Mouse (Mus musculus): ENCODE results near the gene Batf. TPM values are rescaled to one million over a fixed set of nuclear protein-coding genes. Genes with fewer than 3 reads are reported as not detected.
"Not testable (repeated sequence)": the region's sequence is repeated elsewhere in the genome, so short reads cannot be mapped to it uniquely, and the experiment has no call there.

Batf gene
- polyA plus RNA-seq, 1 experiment from 2014 or later: 3.9 TPM

GRCm38 (mm10) chr12:85647955-85648354 is 38.5 kb upstream of the Batf start:
- no peak for ATAC-seq (ENCODE audit: low FRiP score, low TSS enrichment)
- WGBS: 94% methylated on average over 1 of the region's 1 CpGs

GRCm38 (mm10) chr12:85659319-85659718 is 27.1 kb upstream of the Batf start:
- H3K9ac ChIP-seq (replicated peaks; ENCODE audit: low read length): no peak overlapping the region
- no peak overlapping the region for H3K4me2 ChIP-seq (replicated peaks; ENCODE audit: low read depth, low read length)
- H3K27me3 ChIP-seq (ENCODE audit: insufficient read depth, low read length): no peaks in the 10 kb centered on the region
- no peak for ATAC-seq (ENCODE audit: low FRiP score, low TSS enrichment)
- no peak overlapping the region for H3K27ac ChIP-seq (ENCODE audit: low read length)
- no peak overlapping the region for H3K4me3 ChIP-seq (ENCODE audit: low read length)
- WGBS: 79% methylated on average over 2 of the region's 2 CpGs
- no peaks in the 10 kb centered on the region for H3K36me3 ChIP-seq (ENCODE audit: insufficient read depth, low read length)
- no peaks in the 10 kb centered on the region for H3K9me3 ChIP-seq (ENCODE audit: low read length)
- H3K4me1 ChIP-seq (ENCODE audit: insufficient read depth, low read length): no peaks in the 10 kb centered on the region

More at GRCm38 (mm10) chr12:85647955-85648354, 38.5 kb upstream of the Batf start:
- Histone ChIP-seq H3K4me1 (ENCODE audit: insufficient read depth, low read length) (no peaks in the 10 kb centered on the region), H3K9me3 (ENCODE audit: low read length) (no peaks in the 10 kb centered on the region), H3K36me3 (ENCODE audit: insufficient read depth, low read length) (no peaks in the 10 kb centered on the region), H3K27ac (ENCODE audit: low read length) (no peak overlapping the region), H3K4me3 (ENCODE audit: low read length) (no peak overlapping the region), H3K9ac (replicated peaks; ENCODE audit: low read length) (no peak overlapping the region), H3K4me2 (replicated peaks; ENCODE audit: low read depth, low read length) (no peak overlapping the region), H3K27me3 (ENCODE audit: insufficient read depth, low read length) (no peaks in the 10 kb centered on the region)

- Histone ChIP-seq H3K27me3 (ENCODE audit: insufficient read depth, low read length) (no peaks in the 10 kb centered on the region), H3K9me3 (ENCODE audit: low read length) (no peaks in the 10 kb centered on the region), H3K4me1 (ENCODE audit: insufficient read depth, low read length) (no peaks in the 10 kb centered on the region), H3K36me3 (ENCODE audit: insufficient read depth, low read length) (no peaks in the 10 kb centered on the region), H3K27ac (ENCODE audit: low read length) (no peak overlapping the region), H3K4me3 (ENCODE audit: low read length) (no peak overlapping the region), H3K9ac (replicated peaks; ENCODE audit: low read length) (no peak overlapping the region), H3K4me2 (replicated peaks; ENCODE audit: low read depth, low read length) (no peak overlapping the region)
- WGBS: 88% methylated on average over 12 of the region's 12 CpGs
- no peak for ATAC-seq (ENCODE audit: low FRiP score, low TSS enrichment)
These were observed 25.6 kb upstream of the Batf start for GRCm38 (mm10) chr12:85660855-85661254.

GRCm38 (mm10) chr12:85662232-85662631 is 24.2 kb upstream of the Batf start:
- ATAC-seq (ENCODE audit: low FRiP score, low TSS enrichment); H3K4me2 ChIP-seq (replicated peaks; ENCODE audit: low read depth, low read length); H3K27ac ChIP-seq (ENCODE audit: low read length): not testable (repeated sequence)

GRCm38 (mm10) chr12:85662896-85663295 is 23.6 kb upstream of the Batf start:
- H3K4me2 ChIP-seq (replicated peaks; ENCODE audit: low read depth, low read length): no peak overlapping the region
- H3K27me3 ChIP-seq (ENCODE audit: insufficient read depth, low read length): no peaks in the 10 kb centered on the region
- no peak overlapping the region for H3K4me3 ChIP-seq (ENCODE audit: low read length)
- no peak overlapping the region for H3K27ac ChIP-seq (ENCODE audit: low read length)
- no peaks in the 10 kb centered on the region for H3K9me3 ChIP-seq (ENCODE audit: low read length)
- no peaks in the 10 kb centered on the region for H3K4me1 ChIP-seq (ENCODE audit: insufficient read depth, low read length)
- 11% methylated on average over 9 of the region's 9 CpGs for WGBS
- H3K9ac ChIP-seq (replicated peaks; ENCODE audit: low read length): no peak overlapping the region
- ATAC-seq (ENCODE audit: low FRiP score, low TSS enrichment): no peak
- H3K36me3 ChIP-seq (ENCODE audit: insufficient read depth, low read length): no peaks in the 10 kb centered on the region

More at GRCm38 (mm10) chr12:85662232-85662631, 24.2 kb upstream of the Batf start:
- WGBS: 88% methylated on average over 8 of the region's 8 CpGs
- not testable (repeated sequence) for H3K9me3 ChIP-seq (ENCODE audit: low read length); H3K9ac ChIP-seq (replicated peaks; ENCODE audit: low read length); H3K4me1 ChIP-seq (ENCODE audit: insufficient read depth, low read length); H3K27me3 ChIP-seq (ENCODE audit: insufficient read depth, low read length); H3K36me3 ChIP-seq (ENCODE audit: insufficient read depth, low read length); H3K4me3 ChIP-seq (ENCODE audit: low read length)

GRCm38 (mm10) chr12:85666112-85666511 is 20.4 kb upstream of the Batf start:
- Histone ChIP-seq H3K4me1 (ENCODE audit: insufficient read depth, low read length) (0 out of 2 replicates have a peak, but pooled peaks cover 4% of the 10 kb centered on the region), H3K4me3 (ENCODE audit: low read length) (no peak overlapping the region), H3K9ac (replicated peaks; ENCODE audit: low read length) (no peak overlapping the region), H3K4me2 (replicated peaks; ENCODE audit: low read depth, low read length) (no peak overlapping the region), H3K9me3 (ENCODE audit: low read length) (no peaks in the 10 kb centered on the region), H3K36me3 (ENCODE audit: insufficient read depth, low read length) (no peaks in the 10 kb centered on the region), H3K27me3 (ENCODE audit: insufficient read depth, low read length) (no peaks in the 10 kb centered on the region), H3K27ac (ENCODE audit: low read length) (no peak overlapping the region)
- ATAC-seq (ENCODE audit: low FRiP score, low TSS enrichment): no peak
- WGBS: 77% methylated on average over 8 of the region's 8 CpGs

- no peak overlapping the region for H3K4me3 ChIP-seq (ENCODE audit: low read length)
- no peaks in the 10 kb centered on the region for H3K9me3 ChIP-seq (ENCODE audit: low read length)
- no peak for ATAC-seq (ENCODE audit: low FRiP score, low TSS enrichment)
- 89% methylated on average over 7 of the region's 7 CpGs for WGBS
- H3K4me1 ChIP-seq (ENCODE audit: insufficient read depth, low read length): 0 out of 2 replicates have a peak, but pooled peaks cover 4% of the 10 kb centered on the region
- no peak overlapping the region for H3K9ac ChIP-seq (replicated peaks; ENCODE audit: low read length)
- H3K27ac ChIP-seq (ENCODE audit: low read length): no peak overlapping the region
- no peaks in the 10 kb centered on the region for H3K27me3 ChIP-seq (ENCODE audit: insufficient read depth, low read length)
- H3K36me3 ChIP-seq (ENCODE audit: insufficient read depth, low read length): no peaks in the 10 kb centered on the region
- H3K4me2 ChIP-seq (replicated peaks; ENCODE audit: low read depth, low read length): no peak overlapping the region
These were observed 19.4 kb upstream of the Batf start for GRCm38 (mm10) chr12:85667071-85667470.

- no peaks in the 10 kb centered on the region for H3K36me3 ChIP-seq (ENCODE audit: insufficient read depth, low read length)
- no peak overlapping the region for H3K27ac ChIP-seq (ENCODE audit: low read length)
- no peak overlapping the region for H3K4me2 ChIP-seq (replicated peaks; ENCODE audit: low read depth, low read length)
- no peak overlapping the region for H3K4me3 ChIP-seq (ENCODE audit: low read length)
- no peaks in the 10 kb centered on the region for H3K27me3 ChIP-seq (ENCODE audit: insufficient read depth, low read length)
- 45% methylated on average over 3 of the region's 3 CpGs for WGBS
- H3K9me3 ChIP-seq (ENCODE audit: low read length): no peaks in the 10 kb centered on the region
- 0 out of 2 replicates have a peak, but pooled peaks cover 4% of the 10 kb centered on the region for H3K4me1 ChIP-seq (ENCODE audit: insufficient read depth, low read length)
- no peak for ATAC-seq (ENCODE audit: low FRiP score, low TSS enrichment)
- no peak overlapping the region for H3K9ac ChIP-seq (replicated peaks; ENCODE audit: low read length)
These were observed 17.8 kb upstream of the Batf start for GRCm38 (mm10) chr12:85668696-85669095.

- H3K9me3 ChIP-seq (ENCODE audit: low read length): no peaks in the 10 kb centered on the region
- WGBS: 36% methylated on average over 3 of the region's 3 CpGs
- ATAC-seq (ENCODE audit: low FRiP score, low TSS enrichment): no peak
- 0 out of 2 replicates have a peak, but pooled peaks cover 4% of the 10 kb centered on the region for H3K4me1 ChIP-seq (ENCODE audit: insufficient read depth, low read length)
- H3K9ac ChIP-seq (replicated peaks; ENCODE audit: low read length): no peak overlapping the region
- no peak overlapping the region for H3K4me2 ChIP-seq (replicated peaks; ENCODE audit: low read depth, low read length)
- H3K36me3 ChIP-seq (ENCODE audit: insufficient read depth, low read length): no peaks in the 10 kb centered on the region
- H3K27me3 ChIP-seq (ENCODE audit: insufficient read depth, low read length): no peaks in the 10 kb centered on the region
- no peak overlapping the region for H3K4me3 ChIP-seq (ENCODE audit: low read length)
- H3K27ac ChIP-seq (ENCODE audit: low read length): 0 out of 2 replicates have a peak overlapping the region, but pooled peaks have one; percentile 13
These were observed 16.4 kb upstream of the Batf start for GRCm38 (mm10) chr12:85670080-85670479.

- Histone ChIP-seq H3K27ac (ENCODE audit: low read length) (no peak overlapping the region), H3K27me3 (ENCODE audit: insufficient read depth, low read length) (no peaks in the 10 kb centered on the region), H3K9ac (replicated peaks; ENCODE audit: low read length) (no peak overlapping the region), H3K4me1 (ENCODE audit: insufficient read depth, low read length) (0 out of 2 replicates have a peak, but pooled peaks cover 3% of the 10 kb centered on the region), H3K9me3 (ENCODE audit: low read length) (no peaks in the 10 kb centered on the region), H3K4me2 (replicated peaks; ENCODE audit: low read depth, low read length) (no peak overlapping the region), H3K36me3 (ENCODE audit: insufficient read depth, low read length) (no peaks in the 10 kb centered on the region), H3K4me3 (ENCODE audit: low read length) (no peak overlapping the region)
- no peak for ATAC-seq (ENCODE audit: low FRiP score, low TSS enrichment)
- 85% methylated on average over 8 of the region's 8 CpGs for WGBS
These were observed 12.6 kb upstream of the Batf start for GRCm38 (mm10) chr12:85673914-85674313.
